Mouse (Mus musculus) CH12.LX (cell line): ENCODE measurements around the gene Pcdh9. TPM values are rescaled to one million over a fixed set of nuclear protein-coding genes. Genes with fewer than 3 reads are reported as not detected.
A peak's percentile ranks its signal among the peaks of the same experiment; 100 is the strongest.

ENCODE experiments used
- DNase-seq: peaks from one replicate; pipeline ENCODE4 v3.0.0-alpha.2; 2013; ENCODE audit errors: extremely low read depth
- H3K27ac ChIP-seq: 2 replicates; pipeline ENCODE4 v1.5.1; 2012; ENCODE audit warnings: low read depth, mild to moderate bottlenecking, control low read depth, moderate library complexity; ENCODE audit not compliant: insufficient read depth
- H3K27me3 ChIP-seq: replicated peaks from 2 replicates; pipeline ENCODE3; 2012; ENCODE audit warnings: inconsistent platforms
- H3K36me3 ChIP-seq, 2 experiments: replicated peaks in 1 of 2; 2 replicates each; pipeline versions ENCODE3 to v1.6.1; 2012; ENCODE audit warnings: inconsistent platforms in 1 of 2, low read length in 1 of 2, mild to moderate bottlenecking in 1 of 2, mixed read lengths in 1 of 2, moderate library complexity in 1 of 2; ENCODE audit not compliant: control insufficient read depth in 1 of 2, insufficient read depth in 1 of 2
- H3K4me1 ChIP-seq, 2 experiments: 2 replicates each; pipeline ENCODE4 v1.6.1; 2012; ENCODE audit warnings: inconsistent platforms in 1 of 2, moderate library complexity in 1 of 2; ENCODE audit not compliant: insufficient read depth in 2 of 2, control insufficient read depth in 1 of 2
- H3K4me2 ChIP-seq: 2 replicates; pipeline ENCODE4 v1.6.1; 2012; ENCODE audit warnings: low read depth, mild to moderate bottlenecking, control low read depth; ENCODE audit not compliant: poor library complexity, insufficient read depth, severe bottlenecking
- H3K4me3 ChIP-seq, 3 experiments: fragments of 150-350 bp in 1 of 3; sonication (generic) in 1 of 3; replicated peaks in 1 of 3; 2 replicates each; pipeline versions ENCODE3 to v1.5.1; 2011 to 2012; ENCODE audit warnings: low read depth in 2 of 3, low read length in 2 of 3, mild to moderate bottlenecking in 2 of 3, moderate library complexity in 2 of 3, control low read depth in 1 of 3, improper control_type of control experiment in 1 of 3, inconsistent platforms in 1 of 3, mixed read lengths in 1 of 3; ENCODE audit not compliant: poor library complexity in 1 of 3
- H3K79me2 ChIP-seq: replicated peaks from 2 replicates; pipeline ENCODE4 v1.6.1; 2012; ENCODE audit warnings: mild to moderate bottlenecking, moderate library complexity; ENCODE audit not compliant: control insufficient read depth, poor library complexity, insufficient read depth, severe bottlenecking; ENCODE audit errors: extremely low read depth
- H3K9ac ChIP-seq: 2 replicates; pipeline ENCODE4 v1.6.1; 2012; ENCODE audit warnings: low read depth, mild to moderate bottlenecking, control low read depth, moderate library complexity; ENCODE audit not compliant: insufficient read depth
- H3K9me3 ChIP-seq: replicated peaks from 2 replicates; pipeline ENCODE3; 2012; ENCODE audit warnings: low read length, inconsistent platforms, mixed read lengths
- BHLHE40 ChIP-seq: IDR thresholded peaks from 2 replicates; pipeline ENCODE4 v1.6.1; 2011; ENCODE audit warnings: mild to moderate bottlenecking, low read depth, low read length, improper control_type of control experiment
- CTCF ChIP-seq, 2 experiments: IDR thresholded peaks in 1 of 2; conservative IDR thresholded peaks in 1 of 2; 2 replicates each; pipeline ENCODE4 v1.5.1; 2011 to 2012; ENCODE audit warnings: low read depth in 2 of 2, low read length in 2 of 2, improper control_type of control experiment in 1 of 2, inconsistent platforms in 1 of 2, mild to moderate bottlenecking in 1 of 2, moderate library complexity in 1 of 2
- E2F4 ChIP-seq: IDR thresholded peaks from 2 replicates; pipeline ENCODE4 v1.6.1; 2011; ENCODE audit warnings: low read depth, low read length, improper control_type of control experiment; ENCODE audit not compliant: insufficient replicate concordance
- ELF1 ChIP-seq: IDR thresholded peaks from 2 replicates; pipeline ENCODE4 v1.6.1; 2014; ENCODE audit warnings: low read depth, mild to moderate bottlenecking, inconsistent platforms, low read length, improper control_type of control experiment
- EP300 ChIP-seq: IDR thresholded peaks from 2 replicates; pipeline ENCODE4 v1.6.1; 2011; ENCODE audit warnings: low read length, improper control_type of control experiment
- ETS1 ChIP-seq: conservative IDR thresholded peaks from 2 replicates; pipeline ENCODE4 v1.6.1; 2012; ENCODE audit warnings: low read depth, mild to moderate bottlenecking, inconsistent platforms, low read length, improper control_type of control experiment, moderate library complexity
- JUND ChIP-seq: conservative IDR thresholded peaks from 2 replicates; pipeline ENCODE4 v1.6.1; 2011; ENCODE audit warnings: low read depth, low read length, improper control_type of control experiment
- MXI1 ChIP-seq: IDR thresholded peaks from 2 replicates; pipeline ENCODE4 v1.6.1; 2011; ENCODE audit warnings: mild to moderate bottlenecking, low read depth, low read length, improper control_type of control experiment
- MYC ChIP-seq: IDR thresholded peaks from 2 replicates; pipeline ENCODE4 v1.6.1; 2011; ENCODE audit warnings: low read depth, mild to moderate bottlenecking, improper control_type of control experiment, low read length
- NELFE ChIP-seq: IDR thresholded peaks from 2 replicates; pipeline ENCODE4 v1.6.1; 2011; ENCODE audit warnings: low read depth, low read length, improper control_type of control experiment
- NRF1 ChIP-seq: IDR thresholded peaks from 2 replicates; pipeline ENCODE4 v1.6.1; 2014; ENCODE audit warnings: low read depth, mild to moderate bottlenecking, inconsistent platforms, low read length, improper control_type of control experiment, moderate library complexity
- PAX5 ChIP-seq: IDR thresholded peaks from 2 replicates; pipeline ENCODE4 v1.6.1; 2012; ENCODE audit warnings: low read length, inconsistent platforms, mixed read lengths
- RAD21 ChIP-seq: IDR thresholded peaks from 2 replicates; pipeline ENCODE4 v1.6.1; 2011; ENCODE audit warnings: low read depth, mild to moderate bottlenecking, low read length, improper control_type of control experiment, moderate library complexity
- RCOR1 ChIP-seq: conservative IDR thresholded peaks from 2 replicates; pipeline ENCODE4 v1.6.1; 2012; ENCODE audit warnings: low read depth, mild to moderate bottlenecking, inconsistent platforms, low read length, improper control_type of control experiment
- SMC3 ChIP-seq: IDR thresholded peaks from 2 replicates; pipeline ENCODE4 v1.6.1; 2011; ENCODE audit warnings: low read depth, low read length, improper control_type of control experiment
- TCF12 ChIP-seq: IDR thresholded peaks from 2 replicates; pipeline ENCODE4 v1.6.1; 2014; ENCODE audit warnings: low read depth, mild to moderate bottlenecking, inconsistent platforms, low read length, improper control_type of control experiment
- ZKSCAN1 ChIP-seq: IDR thresholded peaks from 2 replicates; pipeline ENCODE4 v1.6.1; 2012; ENCODE audit warnings: low read depth, inconsistent platforms, low read length, improper control_type of control experiment, borderline replicate concordance
- ZMIZ1 ChIP-seq: IDR thresholded peaks from 2 replicates; pipeline ENCODE4 v1.6.1; 2012; ENCODE audit warnings: low read depth, mild to moderate bottlenecking, inconsistent platforms, low read length, improper control_type of control experiment
- dilution Hi-C: fragments of 300-500 bp; cut with MboI; formaldehyde crosslinking; loops from 2 replicates; pipeline ENCODE4 v1.14.3; 2020; ENCODE audit warnings: low sequenced_read_pairs; ENCODE audit not compliant: extremely low pct_unique_long_range_greater_than_20kb, extremely low pct_ligation_motif_present
- in situ Hi-C: fragments of 300-500 bp; cut with MboI; formaldehyde crosslinking; loops from 3 replicates; pipeline ENCODE4 v1.14.3; 2019; ENCODE audit warnings: low sequenced_read_pairs, low pct_ligation_motif_present, low pct_unique_long_range_greater_than_20kb, mixed read lengths
- polyA plus RNA-seq: library from polyadenylated mRNA; unstranded; fragments of >175 nt; gene quantifications from 2 replicates; pipeline ENCODE4 v1.2.1, GENCODE M21; 2012; ENCODE audit warnings: low read depth; ENCODE audit not compliant: insufficient read length
- total RNA-seq, 2 experiments: library from RNA; depleted of rRNA; stranded (reverse); fragments of 300-350 nt in 1 of 2; fragments of >200 nt in 1 of 2; gene quantifications; 2 replicates each; pipeline ENCODE4 v1.2.3; 2012 to 2014

The Pcdh9 gene
- total and polyA plus RNA-seq, 3 experiments = not detected

DNA sequence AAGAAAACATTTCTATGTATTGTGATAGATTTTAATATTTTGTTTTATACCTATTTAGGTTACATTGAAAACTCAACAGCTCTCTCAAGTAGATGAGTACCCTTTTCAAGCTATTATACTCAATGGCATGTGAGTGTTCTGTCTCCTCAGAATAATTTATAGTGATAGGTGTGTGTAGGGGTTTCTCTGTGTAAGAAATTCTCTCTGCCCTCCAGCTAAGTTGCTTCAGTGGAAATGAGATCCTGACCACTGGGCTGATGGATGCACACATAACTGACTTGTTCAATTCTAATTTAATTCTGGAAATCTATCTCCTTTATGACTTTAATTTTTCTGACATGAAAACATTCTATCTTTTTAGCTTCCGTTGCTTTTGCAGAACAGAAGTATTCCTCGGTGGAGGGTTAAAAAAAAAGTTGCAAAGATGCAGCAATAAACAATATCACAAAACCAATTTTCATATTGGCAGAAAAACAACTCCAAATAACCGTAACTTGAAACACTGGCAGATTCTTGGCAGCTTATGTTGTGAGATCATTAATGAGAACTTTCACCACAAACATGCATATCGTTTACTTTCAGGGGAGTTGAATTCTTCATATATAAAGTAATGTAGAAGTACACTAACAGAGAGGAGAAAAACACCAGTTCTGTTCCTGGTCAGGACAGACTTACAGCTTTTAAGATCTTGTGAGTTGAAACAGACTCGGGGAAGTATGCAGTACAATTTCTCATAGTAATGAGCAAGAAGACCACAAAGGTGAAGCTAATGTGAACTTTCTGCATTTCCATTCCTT is 828.5 kb downstream of the Pcdh9 start:
- no peak overlapping the region for H3K27ac ChIP-seq
- no peaks in the 10 kb centered on the region for H3K27me3 ChIP-seq
- no peak overlapping the region for H3K4me3 ChIP-seq
- in situ Hi-C loops = no loop called here
- no peak for DNase-seq
- TF ChIP-seq E2F4 = no peak
- no peak for TF ChIP-seq MXI1
- TF ChIP-seq SMC3 = no peak
- no peak for TF ChIP-seq NRF1
- TF ChIP-seq RCOR1 = no peak
- TF ChIP-seq, all 38 proteins: peak for 0
- H3K9me3 ChIP-seq = peaks cover 37% of the 10 kb centered on the region
- H3K9ac ChIP-seq = no peak overlapping the region
- no peaks in the 10 kb centered on the region for H3K36me3 ChIP-seq
- dilution Hi-C loops = no loop called here
- no peak overlapping the region for H3K4me2 ChIP-seq
- no peaks in the 10 kb centered on the region for H3K4me1 ChIP-seq
- no peaks in the 10 kb centered on the region for H3K79me2 ChIP-seq

GRCm38 (mm10) chr14:93058799-93059198 is 831.7 kb downstream of the Pcdh9 start:
- in situ Hi-C loops (no loop called here), dilution Hi-C loops (no loop called here)
- Histone ChIP-seq H3K4me2 (peak overlapping the region; percentile 45; the same call in 1 of the 2 replicates), H3K27ac (no peak overlapping the region), H3K9me3 (peaks cover 42% of the 10 kb centered on the region), H3K4me1 (no peaks in the 10 kb centered on the region), H3K36me3 (no peaks in the 10 kb centered on the region), H3K9ac (no peak overlapping the region), H3K4me3 (no peak overlapping the region), H3K27me3 (no peaks in the 10 kb centered on the region)
- no peak for DNase-seq
- TF ChIP-seq RAD21 = no peak
- TF ChIP-seq CTCF (conservative IDR thresholded peaks at IDR 0.05 in 1 of 2, IDR thresholded peaks at IDR 0.05 in 1 of 2; ENCODE audit: low read depth in 2 of 2, low read length in 2 of 2) = no peak
- TF ChIP-seq PAX5 = no peak
- TF ChIP-seq BHLHE40 = no peak
- TF ChIP-seq ELF1 = no peak
- TF ChIP-seq NELFE = no peak
- no peak for TF ChIP-seq MXI1
- TF ChIP-seq ZKSCAN1 = no peak
- TF ChIP-seq, all 38 proteins: peak for 0
- H3K79me2 ChIP-seq = no peaks in the 10 kb centered on the region

- Histone ChIP-seq H3K4me1 (no peaks in the 10 kb centered on the region), H3K27ac (no peak overlapping the region), H3K4me2 (no peak overlapping the region), H3K9ac (no peak overlapping the region), H3K9me3 (peaks cover 45% of the 10 kb centered on the region), H3K27me3 (no peaks in the 10 kb centered on the region), H3K4me3 (no peak overlapping the region), H3K79me2 (no peaks in the 10 kb centered on the region), H3K36me3 (no peaks in the 10 kb centered on the region)
- in situ Hi-C loops (no loop called here), dilution Hi-C loops (no loop called here)
- DNase-seq = no peak
- TF ChIP-seq NRF1 = no peak
- TF ChIP-seq E2F4 = no peak
- TF ChIP-seq ZMIZ1 = no peak
- no peak for TF ChIP-seq ZKSCAN1
- TF ChIP-seq MYC = no peak
- TF ChIP-seq JUND = no peak
- TF ChIP-seq BHLHE40 = no peak
- TF ChIP-seq TCF12 = no peak
- TF ChIP-seq RAD21 = no peak
- TF ChIP-seq ETS1 = no peak
- TF ChIP-seq EP300 = no peak
Measured at GRCm38 (mm10) chr14:93055997-93056396, 834.5 kb downstream of the Pcdh9 start.
